Mouse (Mus musculus): ENCODE results near the gene Gpc5. TPM values are rescaled to one million over a fixed set of nuclear protein-coding genes. Genes with fewer than 3 reads are reported as not detected.

The Gpc5 gene
- polyA plus RNA-seq, 1 experiment from 2014 or later = 1.5 TPM

DNA sequence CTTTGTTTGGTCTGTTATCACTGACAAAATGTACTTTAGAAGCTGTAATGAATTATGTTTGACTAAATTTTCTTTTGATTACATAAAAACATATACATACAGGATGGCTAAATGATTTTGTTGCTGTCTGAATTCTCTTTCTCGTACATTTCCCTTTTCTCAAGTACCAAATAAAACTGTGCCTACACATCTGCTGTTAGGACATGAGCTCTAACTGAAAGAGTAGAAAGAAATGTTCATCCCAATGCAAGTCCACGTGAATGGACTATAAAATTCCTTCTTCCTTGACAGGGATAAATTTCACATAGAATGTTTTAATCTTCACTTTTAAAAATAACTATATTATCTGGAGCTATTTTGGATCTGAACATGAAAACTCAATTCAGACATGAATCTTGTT, 751.8 kb downstream of the Gpc5 start:
- H3K9me3 ChIP-seq = no peaks in the 10 kb centered on the region
- H3K27ac ChIP-seq (replicated peaks) = no peak overlapping the region
- no peaks in the 10 kb centered on the region for H3K4me1 ChIP-seq
- no peak for DNase-seq (ENCODE audit: low spot score)
- H3K27me3 ChIP-seq (replicated peaks; ENCODE audit: low read depth, poor library complexity, severe bottlenecking) = no peaks in the 10 kb centered on the region
- WGBS = 78% methylated on average over 2 of the region's 2 CpGs
- no peaks in the 10 kb centered on the region for H3K36me3 ChIP-seq (replicated peaks)
- H3K4me3 ChIP-seq = no peak overlapping the region

DNA sequence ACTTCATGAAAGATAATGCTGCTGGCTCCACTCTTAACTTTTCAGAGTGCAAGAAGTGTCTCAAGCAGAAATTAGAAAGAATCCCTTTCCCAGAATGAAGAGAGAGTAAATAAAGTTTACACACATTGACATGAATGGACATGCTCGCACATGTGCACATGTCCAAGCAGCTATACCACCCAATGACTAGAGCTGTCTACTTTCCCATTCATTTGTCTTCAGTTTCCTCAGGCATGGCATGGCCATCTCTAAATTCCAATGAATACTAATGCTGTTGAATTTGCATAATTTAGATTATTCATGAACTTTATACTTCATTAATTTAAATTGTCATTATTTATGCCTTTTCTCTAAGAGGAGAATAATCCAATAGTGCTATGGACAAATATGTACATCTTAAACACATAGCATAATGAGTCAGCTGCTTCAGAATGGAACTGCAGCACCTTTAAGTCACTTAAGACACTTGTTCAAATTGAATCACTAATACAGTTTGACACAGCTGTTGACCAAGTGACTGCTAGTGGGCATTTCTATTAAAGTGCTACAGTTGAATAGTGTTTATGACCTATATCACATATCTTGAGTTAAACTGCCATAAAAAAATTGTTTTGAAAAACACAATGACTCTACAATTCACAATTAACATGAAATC, 752.9 kb downstream of the Gpc5 start:
- 93% methylated on average over 1 of the region's 1 CpGs for WGBS
- no peaks in the 10 kb centered on the region for H3K27me3 ChIP-seq (replicated peaks; ENCODE audit: low read depth, poor library complexity, severe bottlenecking)
- no peaks in the 10 kb centered on the region for H3K36me3 ChIP-seq (replicated peaks)
- no peak for DNase-seq (ENCODE audit: low spot score)
- H3K4me3 ChIP-seq = no peak overlapping the region
- H3K9me3 ChIP-seq = no peaks in the 10 kb centered on the region
- H3K4me1 ChIP-seq = no peaks in the 10 kb centered on the region
- no peak overlapping the region for H3K27ac ChIP-seq (replicated peaks)

DNA sequence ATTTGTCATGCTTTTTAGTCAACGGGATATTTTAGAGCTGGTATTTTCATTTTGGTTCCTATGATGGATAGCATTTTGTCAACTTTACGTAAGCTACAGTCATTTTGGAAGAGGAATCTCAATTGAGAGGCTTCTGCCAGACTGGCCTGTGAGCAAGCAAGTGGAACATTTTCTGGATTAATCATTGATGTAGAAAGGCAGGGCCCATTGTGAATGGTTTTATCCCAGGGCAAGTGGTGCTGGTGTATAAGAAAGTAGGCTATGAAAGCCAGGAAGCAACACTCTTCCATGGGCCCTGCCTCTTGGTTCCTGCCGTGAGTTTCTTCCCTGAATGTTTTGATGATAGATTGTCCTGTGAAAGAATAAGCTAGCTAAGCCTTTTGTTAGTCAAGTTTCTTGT, 777.1 kb downstream of the Gpc5 start:
- no peak overlapping the region for H3K27ac ChIP-seq (replicated peaks)
- no peaks in the 10 kb centered on the region for H3K27me3 ChIP-seq (replicated peaks; ENCODE audit: low read depth, poor library complexity, severe bottlenecking)
- no peaks in the 10 kb centered on the region for H3K36me3 ChIP-seq (replicated peaks)
- no peak overlapping the region for H3K4me3 ChIP-seq
- DNase-seq (ENCODE audit: low spot score) = no peak
- H3K9me3 ChIP-seq = no peaks in the 10 kb centered on the region
- WGBS = 85% methylated on average over 3 of the region's 3 CpGs
- no peaks in the 10 kb centered on the region for H3K4me1 ChIP-seq

GRCm38 (mm10) chr14:115976062-115976461, 884.0 kb downstream of the Gpc5 start:
- DNase-seq (ENCODE audit: low spot score) = no peak
- no peak overlapping the region for H3K4me3 ChIP-seq
- H3K4me1 ChIP-seq = no peaks in the 10 kb centered on the region
- 91% methylated on average over 1 of the region's 1 CpGs for WGBS
- no peaks in the 10 kb centered on the region for H3K27me3 ChIP-seq (replicated peaks; ENCODE audit: low read depth, poor library complexity, severe bottlenecking)
- no peaks in the 10 kb centered on the region for H3K36me3 ChIP-seq (replicated peaks)
- no peak overlapping the region for H3K27ac ChIP-seq (replicated peaks)
- no peaks in the 10 kb centered on the region for H3K9me3 ChIP-seq

DNA sequence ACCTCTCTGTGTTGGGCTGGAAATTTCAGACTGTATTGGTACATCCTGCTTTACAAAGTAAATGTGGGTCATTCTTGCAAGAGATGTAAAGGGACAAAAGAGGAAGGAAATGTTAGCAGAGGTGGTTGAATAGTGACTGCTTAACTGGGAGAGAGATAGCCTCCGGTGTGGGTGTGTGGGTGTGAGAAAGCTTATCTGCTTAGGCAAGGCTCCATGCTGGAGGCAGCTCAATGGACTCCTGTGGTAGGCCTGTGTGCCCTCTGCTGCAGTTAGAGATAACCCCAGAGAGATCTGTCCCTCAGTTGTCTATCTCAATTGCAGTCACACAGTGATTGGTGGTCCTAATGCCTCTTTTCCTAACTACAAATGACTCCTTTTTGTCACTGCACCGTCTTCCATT, 887.2 kb downstream of the Gpc5 start:
- WGBS = 67% methylated on average over 2 of the region's 2 CpGs
- Histone ChIP-seq H3K4me3 (no peak overlapping the region), H3K27ac (replicated peaks) (no peak overlapping the region), H3K36me3 (replicated peaks) (no peaks in the 10 kb centered on the region), H3K9me3 (no peaks in the 10 kb centered on the region), H3K4me1 (no peaks in the 10 kb centered on the region), H3K27me3 (replicated peaks; ENCODE audit: low read depth, poor library complexity, severe bottlenecking) (no peaks in the 10 kb centered on the region)
- DNase-seq (ENCODE audit: low spot score) = no peak

GRCm38 (mm10) chr14:115990764-115991163, 898.7 kb downstream of the Gpc5 start:
- Histone ChIP-seq H3K27me3 (replicated peaks; ENCODE audit: low read depth, poor library complexity, severe bottlenecking) (no peaks in the 10 kb centered on the region), H3K27ac (replicated peaks) (no peak overlapping the region), H3K4me3 (no peak overlapping the region), H3K36me3 (replicated peaks) (no peaks in the 10 kb centered on the region), H3K4me1 (peaks cover 4% of the 10 kb centered on the region), H3K9me3 (no peaks in the 10 kb centered on the region)
- WGBS = 87% methylated on average over 2 of the region's 2 CpGs
- DNase-seq (ENCODE audit: low spot score) = no peak

GRCm38 (mm10) chr14:115993520-115994106, 901.6 kb downstream of the Gpc5 start:
- 40% methylated on average over 5 of the region's 5 CpGs for WGBS

DNA sequence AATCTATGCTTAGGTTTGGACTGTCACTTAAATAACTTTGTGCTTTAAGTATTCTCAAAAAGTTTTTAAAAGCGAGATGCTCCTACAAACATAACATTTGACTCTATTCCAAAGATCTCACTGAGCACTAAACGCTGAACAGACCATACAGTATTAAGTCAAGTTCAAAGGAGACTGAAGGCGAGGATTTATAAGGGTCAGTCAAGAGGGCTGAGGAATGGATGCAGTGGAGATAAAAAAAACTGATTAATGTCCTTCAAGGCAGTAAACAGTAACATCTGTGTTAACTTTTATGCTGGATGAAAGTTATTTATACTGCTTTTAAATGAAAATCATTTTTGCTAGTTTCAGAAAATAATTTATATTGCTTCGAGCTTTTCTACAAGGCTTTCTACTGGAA, 906.9 kb downstream of the Gpc5 start:
- H3K27me3 ChIP-seq (replicated peaks; ENCODE audit: low read depth, poor library complexity, severe bottlenecking) = no peaks in the 10 kb centered on the region
- 74% methylated on average over 4 of the region's 4 CpGs for WGBS
- H3K36me3 ChIP-seq (replicated peaks) = no peaks in the 10 kb centered on the region
- no peaks in the 10 kb centered on the region for H3K9me3 ChIP-seq
- no peak overlapping the region for H3K27ac ChIP-seq (replicated peaks)
- H3K4me1 ChIP-seq = no peaks in the 10 kb centered on the region
- no peak overlapping the region for H3K4me3 ChIP-seq
- DNase-seq (ENCODE audit: low spot score) = no peak

More at GRCm38 (mm10) chr14:115993520-115994106, 901.6 kb downstream of the Gpc5 start:
- Histone ChIP-seq H3K36me3 (replicated peaks) (no peaks in the 10 kb centered on the region), H3K4me3 (no peak overlapping the region), H3K9me3 (no peaks in the 10 kb centered on the region), H3K27me3 (replicated peaks; ENCODE audit: low read depth, poor library complexity, severe bottlenecking) (no peaks in the 10 kb centered on the region), H3K4me1 (peaks cover 4% of the 10 kb centered on the region), H3K27ac (replicated peaks) (no peak overlapping the region)
- DNase-seq (ENCODE audit: low spot score) = no peak

DNA sequence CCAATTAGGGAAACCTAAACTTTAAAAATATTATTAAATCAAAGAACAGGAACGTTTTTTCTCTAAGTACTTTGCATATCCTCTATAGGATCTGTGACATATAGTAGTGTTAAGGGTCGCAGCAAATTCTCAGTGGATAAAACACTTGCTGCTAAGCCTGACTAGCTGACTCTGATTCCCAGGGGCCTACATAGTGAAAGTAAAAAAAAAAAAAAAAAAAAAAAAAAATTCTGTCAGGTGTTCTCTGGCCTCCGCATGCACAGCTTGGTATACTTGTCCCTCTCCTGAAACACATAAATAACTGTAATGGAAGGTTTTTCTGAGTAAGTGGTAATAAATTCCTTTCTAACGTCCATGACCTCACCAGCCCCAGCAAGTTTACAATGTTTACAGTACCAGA, 995.0 kb downstream of the Gpc5 start:
- no peaks in the 10 kb centered on the region for H3K4me1 ChIP-seq
- no peak for DNase-seq (ENCODE audit: low spot score)
- H3K4me3 ChIP-seq = no peak overlapping the region
- H3K27me3 ChIP-seq (replicated peaks; ENCODE audit: low read depth, poor library complexity, severe bottlenecking) = no peaks in the 10 kb centered on the region
- H3K27ac ChIP-seq (replicated peaks) = no peak overlapping the region
- 77% methylated on average over 4 of the region's 4 CpGs for whole genome bisulfite sequencing
- no peaks in the 10 kb centered on the region for H3K9me3 ChIP-seq
- H3K36me3 ChIP-seq (replicated peaks) = no peaks in the 10 kb centered on the region

GRCm38 (mm10) chr14:116127943-116128342, 1035.9 kb downstream of the Gpc5 start:
- no peak for DNase-seq (ENCODE audit: low spot score)
- 89% methylated on average over 1 of the region's 1 CpGs for WGBS
- Histone ChIP-seq H3K9me3 (0 out of 2 replicates have a peak, but pooled peaks cover 3% of the 10 kb centered on the region), H3K27ac (replicated peaks) (no peak overlapping the region), H3K4me1 (no peaks in the 10 kb centered on the region), H3K36me3 (replicated peaks) (no peaks in the 10 kb centered on the region), H3K4me3 (no peak overlapping the region), H3K27me3 (replicated peaks; ENCODE audit: low read depth, poor library complexity, severe bottlenecking) (no peaks in the 10 kb centered on the region)

GRCm38 (mm10) chr14:116137330-116137729, 1045.3 kb downstream of the Gpc5 start:
- no peaks in the 10 kb centered on the region for H3K9me3 ChIP-seq
- no peaks in the 10 kb centered on the region for H3K36me3 ChIP-seq (replicated peaks)
- H3K27ac ChIP-seq (replicated peaks) = no peak overlapping the region
- DNase-seq (ENCODE audit: low spot score) = no peak
- no peak overlapping the region for H3K4me3 ChIP-seq
- H3K27me3 ChIP-seq (replicated peaks; ENCODE audit: low read depth, poor library complexity, severe bottlenecking) = no peaks in the 10 kb centered on the region
- no peaks in the 10 kb centered on the region for H3K4me1 ChIP-seq
- WGBS = 54% methylated on average over 5 of the region's 5 CpGs

- Histone ChIP-seq H3K27me3 (replicated peaks; ENCODE audit: low read depth, poor library complexity, severe bottlenecking) (no peaks in the 10 kb centered on the region), H3K4me1 (no peaks in the 10 kb centered on the region), H3K36me3 (replicated peaks) (no peaks in the 10 kb centered on the region), H3K9me3 (no peaks in the 10 kb centered on the region), H3K27ac (replicated peaks) (no peak overlapping the region), H3K4me3 (no peak overlapping the region)
- 80% methylated on average over 1 of the region's 1 CpGs for WGBS
- no peak for DNase-seq (ENCODE audit: low spot score)
These were observed 1045.8 kb downstream of the Gpc5 start for GRCm38 (mm10) chr14:116137772-116138171.

- Histone ChIP-seq H3K27me3 (replicated peaks; ENCODE audit: low read depth, poor library complexity, severe bottlenecking) (no peaks in the 10 kb centered on the region), H3K4me3 (no peak overlapping the region), H3K27ac (replicated peaks) (no peak overlapping the region), H3K9me3 (no peaks in the 10 kb centered on the region), H3K4me1 (no peaks in the 10 kb centered on the region), H3K36me3 (replicated peaks) (no peaks in the 10 kb centered on the region)
- 75% methylated on average over 2 of the region's 2 CpGs for WGBS
- no peak for DNase-seq (ENCODE audit: low spot score)
These were observed 1070.6 kb downstream of the Gpc5 start for GRCm38 (mm10) chr14:116162586-116162985.
